Mouse (Mus musculus): Measurements from ENCODE around the gene Cyb5d2.

GRCm38 (mm10) chr11:72804586-72804985 lies 8.6 kb upstream of the Cyb5d2 start:
- TF ChIP-seq CTCF (IDR thresholded peaks at IDR 0.05; ENCODE audit: borderline replicate concordance, extremely low read depth, insufficient read depth, insufficient read length), result no peak
- TF ChIP-seq POLR2A (IDR thresholded peaks at IDR 0.05; ENCODE audit: borderline replicate concordance, extremely low read depth, insufficient read depth, insufficient read length, poor library complexity, severe bottlenecking), result no peak

Data from brain, embryonic 14.5 days (tissue).